Mouse (Mus musculus) olfactory bulb, adult 2 months (tissue): ENCODE results near the gene Pus10.

Source experiments
- CTCF ChIP-seq: fragments of 200-500 bp; IDR thresholded peaks from 2 replicates; pipeline ENCODE4 v1.5.1; 2012; ENCODE audit warnings: low read depth, mild to moderate bottlenecking, low read length, moderate library complexity; ENCODE audit not compliant: insufficient read depth
- POLR2A ChIP-seq: fragments of 200-500 bp; IDR thresholded peaks from 2 replicates; pipeline ENCODE4 v1.6.1; 2012; ENCODE audit warnings: mild to moderate bottlenecking, low read depth, low read length, moderate library complexity; ENCODE audit not compliant: insufficient read depth

DNA sequence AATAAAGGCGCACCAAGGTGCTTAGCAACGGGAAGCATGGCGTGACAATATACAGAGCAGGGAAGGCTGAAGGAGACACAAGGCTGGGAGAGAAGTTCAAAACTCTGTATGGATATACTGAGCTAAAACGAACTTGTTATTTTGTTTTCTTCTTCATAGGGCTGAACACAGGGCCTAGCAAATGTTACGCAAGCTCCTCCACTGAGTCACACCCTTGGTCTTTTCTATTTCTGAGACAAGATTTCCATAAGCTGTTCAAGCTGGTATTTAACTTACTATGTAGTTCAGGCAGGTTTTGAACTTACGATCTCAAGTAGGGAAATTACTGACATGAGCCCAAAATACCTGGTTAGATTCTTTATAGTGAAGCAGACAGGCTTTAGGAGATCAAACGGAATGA is 75.9 kb downstream of the Pus10 start:
- TF ChIP-seq CTCF (no peak), POLR2A (no peak)
